Mouse (Mus musculus) brain, embryonic 14.5 days (tissue): Measurements from ENCODE around the gene Flnc. TPM values are rescaled to one million over a fixed set of nuclear protein-coding genes. Genes with fewer than 3 reads are reported as not detected.

ENCODE experiments used
- DNase-seq: peaks from one replicate; pipeline ENCODE4 v3.0.0-alpha.2; 2011; ENCODE audit warnings: low read depth
- CTCF ChIP-seq: fragments of 200-500 bp; IDR thresholded peaks from 2 replicates; pipeline ENCODE4 v1.5.1; 2012; ENCODE audit warnings: inconsistent platforms, mild to moderate bottlenecking, moderate library complexity, borderline replicate concordance; ENCODE audit not compliant: insufficient read depth, insufficient read length; ENCODE audit errors: extremely low read depth
- POLR2A ChIP-seq: fragments of 200-500 bp; IDR thresholded peaks from 2 replicates; pipeline ENCODE4 v1.6.1; 2012; ENCODE audit warnings: mild to moderate bottlenecking, inconsistent platforms, borderline replicate concordance; ENCODE audit not compliant: poor library complexity, insufficient read depth, insufficient read length, severe bottlenecking; ENCODE audit errors: extremely low read depth
- polyA plus RNA-seq: library from polyadenylated mRNA; depleted of rRNA; stranded (reverse); fragments of >200 nt; gene quantifications from 2 replicates; pipeline ENCODE4 v1.2.3, GENCODE M21; 2012

Gene Flnc
- polyA plus RNA-seq, 1 experiment = 9.7 TPM

GRCm38 (mm10) chr6:29433804-29434795, 1.0 kb downstream of the Flnc start:
- TF ChIP-seq CTCF (no peak), POLR2A (no peak)
- DNase-seq = peak; percentile 22

- peak; percentile 77 for DNase-seq
Measured at GRCm38 (mm10) chr6:29434911-29435691, 2.0 kb downstream of the Flnc start.

GRCm38 (mm10) chr6:29435940-29436451, 2.9 kb downstream of the Flnc start:
- TF ChIP-seq CTCF (no peak), POLR2A (no peak)
- peak; percentile 62 for DNase-seq

More at GRCm38 (mm10) chr6:29434911-29435691, 2.0 kb downstream of the Flnc start:
- TF ChIP-seq POLR2A (no peak), CTCF (no peak)

- no peak for TF ChIP-seq POLR2A
- no peak for TF ChIP-seq CTCF
- peak; percentile 66 for DNase-seq
Measured at GRCm38 (mm10) chr6:29436461-29436934, 3.4 kb downstream of the Flnc start.

DNA sequence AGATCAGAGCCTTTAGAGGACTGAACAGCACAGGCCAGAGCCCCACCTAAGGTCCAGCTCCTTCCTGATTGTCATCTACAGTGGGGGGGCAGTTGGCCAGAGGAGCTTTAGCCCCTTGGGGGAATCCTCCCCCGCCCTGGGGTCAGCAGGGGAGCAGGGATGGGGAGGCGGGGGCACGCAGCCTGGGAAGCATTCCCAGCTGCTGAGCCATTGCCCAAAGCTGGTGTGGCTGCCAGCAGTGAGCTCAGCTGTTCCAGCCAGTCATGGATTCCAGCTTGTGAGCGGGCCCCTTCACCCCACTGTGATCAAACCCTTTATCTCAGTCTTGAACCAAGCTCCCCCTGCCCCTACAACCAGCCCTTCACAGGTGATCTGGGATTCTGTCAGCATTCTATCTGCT, 6.2 kb downstream of the Flnc start:
- DNase-seq = no peak
- TF ChIP-seq CTCF = no peak
- TF ChIP-seq POLR2A = no peak

GRCm38 (mm10) chr6:29439789-29440188, 6.7 kb downstream of the Flnc start:
- DNase-seq = no peak
- TF ChIP-seq POLR2A (no peak), CTCF (no peak)

DNA sequence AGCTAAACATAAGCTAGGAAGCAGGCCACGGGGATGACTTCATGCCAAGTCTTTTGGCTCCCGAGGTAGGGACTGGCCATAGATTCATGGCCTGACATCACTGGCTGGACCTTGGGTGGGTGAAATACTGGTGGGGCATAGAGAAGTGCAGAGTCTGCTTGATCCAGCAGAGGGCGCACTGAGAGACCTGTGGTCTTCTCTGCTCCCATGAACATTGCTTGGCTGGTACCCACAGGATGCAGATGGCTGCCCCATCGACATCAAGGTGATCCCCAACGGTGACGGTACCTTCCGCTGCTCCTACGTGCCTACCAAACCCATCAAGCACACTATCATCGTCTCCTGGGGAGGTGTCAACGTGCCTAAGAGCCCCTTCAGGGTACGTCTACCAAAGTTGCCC, 11.7 kb downstream of the Flnc start:
- peak; percentile 3 for DNase-seq
- TF ChIP-seq CTCF = peak; percentile 50
- no peak for TF ChIP-seq POLR2A

- no peak for DNase-seq
- TF ChIP-seq POLR2A = no peak
- TF ChIP-seq CTCF = no peak
Measured at GRCm38 (mm10) chr6:29445354-29445753, 12.3 kb downstream of the Flnc start.

DNA sequence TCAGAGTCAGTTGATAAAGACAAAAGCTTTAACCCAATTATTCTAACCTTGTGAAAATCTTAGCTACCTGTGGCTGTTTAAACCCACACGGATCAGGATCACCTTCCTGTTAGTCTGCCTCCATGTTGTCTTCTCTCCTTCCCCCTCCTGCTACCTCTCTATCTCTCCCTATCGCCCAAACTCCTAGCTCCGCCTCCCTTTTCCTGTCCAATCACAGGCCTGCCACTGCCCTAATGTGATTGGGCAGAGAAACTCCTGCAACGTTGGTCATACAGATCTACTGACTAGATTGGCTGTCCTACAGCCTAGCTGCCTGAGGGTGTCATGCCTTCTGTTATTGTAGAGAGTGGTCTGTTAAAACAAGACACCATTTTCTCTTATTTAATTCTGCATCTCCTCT, 16.8 kb downstream of the Flnc start:
- TF ChIP-seq CTCF (no peak), POLR2A (no peak)
- no peak for DNase-seq

- TF ChIP-seq CTCF (no peak), POLR2A (no peak)
Measured at GRCm38 (mm10) chr6:29450667-29451066, 17.6 kb downstream of the Flnc start.

GRCm38 (mm10) chr6:29461502-29461901, 28.4 kb downstream of the Flnc start:
- DNase-seq = no peak
- no peak for TF ChIP-seq CTCF
- TF ChIP-seq POLR2A = no peak

More at GRCm38 (mm10) chr6:29450667-29451066, 17.6 kb downstream of the Flnc start:
- no peak for DNase-seq

DNA sequence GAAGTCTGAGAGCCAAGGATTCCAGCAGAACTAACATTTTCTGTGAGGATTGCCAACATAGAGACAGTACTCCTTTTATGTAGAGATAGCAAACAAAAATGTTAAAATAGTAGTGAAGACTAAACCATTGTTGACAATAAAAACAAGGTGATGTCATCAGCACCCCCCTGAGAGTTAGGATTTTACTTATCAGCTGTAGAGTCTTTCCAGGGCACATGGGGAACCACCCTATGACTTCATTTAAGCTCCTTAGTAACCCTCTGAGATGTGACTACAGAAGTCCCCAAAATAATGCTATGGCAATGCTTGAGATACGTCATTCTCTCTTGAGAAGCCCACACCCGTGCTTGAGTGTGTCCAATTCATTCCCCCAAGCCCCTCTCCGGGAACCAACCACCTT, 30.3 kb downstream of the Flnc start:
- TF ChIP-seq POLR2A (no peak), CTCF (no peak)
- DNase-seq = no peak
